Mouse (Mus musculus) lung, postnatal 0 days (tissue): ENCODE data around the gene B4galnt3.

Experiments
- CTCF ChIP-seq: IDR thresholded peaks from 2 replicates; pipeline ENCODE4 v1.5.1; 2016; ENCODE audit warnings: antibody characterized with exemption, mild to moderate bottlenecking
- EP300 ChIP-seq: IDR thresholded peaks from 2 replicates; pipeline ENCODE4 v1.6.1; 2016; ENCODE audit warnings: antibody characterized with exemption, mild to moderate bottlenecking, control low read depth

GRCm38 (mm10) chr6:120186594-120186993 is 107.8 kb downstream of the B4galnt3 start:
- TF ChIP-seq CTCF (no peak), EP300 (peak; percentile 88)
